8 mouse cellular contexts compared by ENCODE assay signal in genomic region chr11:21993597-21994376, GRCm38 (mm10). TPM values are rescaled to one million over a fixed set of nuclear protein-coding genes. Genes with fewer than 3 reads are reported as not detected.
A peak's percentile ranks its signal among the peaks of the same experiment; 100 is the strongest.
DNase-seq lines count a peak whose midpoint lies in the region; ATAC-seq and TF ChIP-seq lines count a peak whose summit lies in the region.

No protein-coding gene starts in this region.

- peak overlapping the region; percentile 14; the same call in 1 of the 2 replicates for H3K4me3 ChIP-seq in lung, embryonic 14.5 days (ENCODE audit: low read depth, low read length)
- no peak overlapping the region for H3K4me3 ChIP-seq in lung, postnatal 0 days (ENCODE audit: low read depth, low read length)
- H3K4me3 ChIP-seq in stomach, embryonic 16.5 days (replicated peaks; ENCODE audit: low read length), result peak overlapping the region; percentile 21; the same call in 1 of the 2 replicates

- no peak overlapping the region for H3K27ac ChIP-seq in lung, embryonic 14.5 days (ENCODE audit: low read depth)
- no peak overlapping the region for H3K27ac ChIP-seq in lung, postnatal 0 days (ENCODE audit: low read length)
- no peak overlapping the region for H3K27ac ChIP-seq in stomach, embryonic 16.5 days (ENCODE audit: low read length)

- H3K4me1 ChIP-seq in lung, embryonic 14.5 days (ENCODE audit: insufficient read depth), result no peaks in the 10 kb centered on the region
- H3K4me1 ChIP-seq in lung, postnatal 0 days (ENCODE audit: insufficient read depth, low read depth, low read length), result no peaks in the 10 kb centered on the region
- H3K4me1 ChIP-seq in stomach, embryonic 16.5 days (ENCODE audit: control insufficient read depth, insufficient read depth, low read length), result peaks cover 13% of the 10 kb centered on the region

- no peaks in the 10 kb centered on the region for H3K36me3 ChIP-seq in lung, embryonic 14.5 days (ENCODE audit: insufficient read depth)
- H3K36me3 ChIP-seq in lung, postnatal 0 days (ENCODE audit: insufficient read depth, low read length), result no peaks in the 10 kb centered on the region
- no peaks in the 10 kb centered on the region for H3K36me3 ChIP-seq in stomach, embryonic 16.5 days (ENCODE audit: control insufficient read depth, insufficient read depth, low read length)

- 0 out of 2 replicates have a peak overlapping the region, but pooled peaks have one; percentile 20 for H3K4me2 ChIP-seq in lung, embryonic 14.5 days
- no peak overlapping the region for H3K4me2 ChIP-seq in lung, postnatal 0 days (replicated peaks; ENCODE audit: low read depth, low read length)
- peak overlapping the region; percentile 29; the same call in 1 of the 2 replicates for H3K4me2 ChIP-seq in stomach, embryonic 16.5 days (ENCODE audit: low read depth, low read length)

- H3K9me3 ChIP-seq in lung, embryonic 14.5 days (ENCODE audit: low read depth, low read length), result no peaks in the 10 kb centered on the region
- no peaks in the 10 kb centered on the region; the same call in 1 of the 2 replicates for H3K9me3 ChIP-seq in lung, postnatal 0 days (ENCODE audit: low read length)
- H3K9me3 ChIP-seq in stomach, embryonic 16.5 days (replicated peaks; ENCODE audit: control insufficient read depth, low read length), result peaks cover 5% of the 10 kb centered on the region; the same call in 1 of the 2 replicates

- TF ChIP-seq CTCF in lung, embryonic 14.5 days (IDR thresholded peaks at IDR 0.05; ENCODE audit: low read depth), result no peak
- no peak for TF ChIP-seq CTCF in lung, postnatal 0 days (IDR thresholded peaks at IDR 0.05)

- DNase-seq in lung, embryonic 14.5 days, result peak; percentile 49
- DNase-seq in lung, postnatal 25 days (ENCODE audit: low spot score), result no peak
- peak; percentile 57 to 72 for DNase-seq in cerebellum, postnatal 10 days
- peak; percentile 68 for DNase-seq in kidney, adult 18-20 months
- peak; percentile 44 for DNase-seq in lung, postnatal 0 days (ENCODE audit: low spot score)

- no peak overlapping the region for H3K9ac ChIP-seq in lung, embryonic 14.5 days
- no peak overlapping the region for H3K9ac ChIP-seq in lung, postnatal 0 days (replicated peaks; ENCODE audit: low read depth)
- H3K9ac ChIP-seq in stomach, embryonic 16.5 days (ENCODE audit: low read length), result no peak overlapping the region

- no peak for TF ChIP-seq EP300 in lung, postnatal 0 days (IDR thresholded peaks at IDR 0.05)

- 2% methylated on average over 47 of the region's 47 CpGs for WGBS in lung, embryonic 14.5 days
- WGBS in lung, postnatal 0 days, result 1% methylated on average over 47 of the region's 47 CpGs
- 2% methylated on average over 47 of the region's 47 CpGs for WGBS in stomach, embryonic 16.5 days

- 0 out of 2 replicates have a peak, but pooled peaks have one; percentile 13 for ATAC-seq in lung, embryonic 14.5 days (ENCODE audit: insufficient read depth)
- peak; percentile 27; the same call in 1 of the 2 replicates for ATAC-seq in granulocyte monocyte progenitor cell, adult 5-6 weeks (replicated peaks; ENCODE audit: poor library complexity, severe bottlenecking)
- ATAC-seq in lung, postnatal 0 days, result no peak
- ATAC-seq in stomach, embryonic 16.5 days (ENCODE audit: insufficient read depth, low FRiP score), result no peak
- ATAC-seq in monocyte, adult 5-6 weeks (replicated peaks; ENCODE audit: insufficient number of reproducible peaks, low FRiP score, low TSS enrichment, poor library complexity, severe bottlenecking), result no peak

- peaks cover 84% of the 10 kb centered on the region for H3K27me3 ChIP-seq in lung, embryonic 14.5 days (ENCODE audit: insufficient read depth, low read length)
- H3K27me3 ChIP-seq in lung, postnatal 0 days (replicated peaks; ENCODE audit: insufficient read depth, low read length), result peaks cover 83% of the 10 kb centered on the region
- H3K27me3 ChIP-seq in stomach, embryonic 16.5 days (ENCODE audit: control insufficient read depth, insufficient read depth, low read length), result peaks cover 69% of the 10 kb centered on the region

RNA-seq across cellular contexts. Expression of gene Otx1, which starts 8.9 kb away (rescaled TPM):
- 0.38 and 0.39 TPM in 2 replicates for polyA plus RNA-seq in lung, embryonic 14.5 days (2014; fragmentation: Nextera tagmentation; extraction: Ambion mirVana)
- total RNA-seq in granulocyte monocyte progenitor cell, adult 5-6 weeks (2014; fragmentation: Nextera tagmentation), result not detected in 2 replicates
- not detected in 2 replicates for total RNA-seq in granulocyte monocyte progenitor cell, adult 5-6 weeks (2017)
- 0.20 and 0.21 TPM in 2 replicates for polyA plus RNA-seq in lung, postnatal 0 days (2015; fragmentation: Nextera tagmentation; extraction: Ambion mirVana)
- 0.09 TPM in 1 of 2 replicates, not detected in the other for polyA plus RNA-seq in stomach, embryonic 16.5 days (2015; fragmentation: Nextera tagmentation; extraction: Ambion mirVana)
- not detected in 3 replicates for total RNA-seq in monocyte, adult 5-6 weeks (2017)

Comparison
In these comparisons a context has a peak if more than half of its experiments do, and no peak if none do; other contexts are left out.
1. ATAC-seq: peak in lung, embryonic 14.5 days (single experiment) and granulocyte monocyte progenitor cell, adult 5-6 weeks (single experiment); none in lung, postnatal 0 days (single experiment), stomach, embryonic 16.5 days (single experiment) and monocyte, adult 5-6 weeks (single experiment).